Mouse (Mus musculus): ENCODE measurements around the gene Emc6. TPM values are rescaled to one million over a fixed set of nuclear protein-coding genes. Genes with fewer than 3 reads are reported as not detected.

The Emc6 gene
- polyA plus RNA-seq, 1 experiment from 2014 or later: 135 TPM

DNA sequence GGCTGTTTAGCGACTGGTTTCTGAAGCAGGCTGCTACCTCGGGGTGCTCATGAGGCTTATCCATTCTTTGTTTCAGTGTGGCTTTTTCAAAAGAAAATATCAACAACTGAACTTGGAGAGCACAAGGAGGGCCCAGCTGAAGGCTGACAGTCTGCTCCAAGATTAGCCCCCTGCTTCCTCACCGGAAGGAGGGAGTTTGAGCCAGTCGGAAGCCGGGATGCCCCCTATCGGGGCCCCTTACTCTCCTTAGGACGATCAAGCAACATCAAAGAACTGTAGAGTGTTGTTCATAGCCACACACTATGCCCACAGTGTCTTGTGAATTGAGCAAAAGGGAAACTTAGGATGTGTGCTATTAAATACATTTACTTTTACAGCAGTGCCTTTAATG lies 29.9 kb downstream of the Emc6 start:
- no peaks in the 10 kb centered on the region for H3K9me3 ChIP-seq (ENCODE audit: control insufficient read depth, low read length)
- no peak overlapping the region for H3K9ac ChIP-seq (ENCODE audit: low read length)
- H3K27me3 ChIP-seq (ENCODE audit: control insufficient read depth, insufficient read depth, low read length): no peaks in the 10 kb centered on the region
- H3K36me3 ChIP-seq (ENCODE audit: control insufficient read depth, insufficient read depth, low read length): no peaks in the 10 kb centered on the region
- H3K4me1 ChIP-seq (replicated peaks; ENCODE audit: control insufficient read depth, insufficient read depth, low read length): no peaks in the 10 kb centered on the region
- DNase-seq (ENCODE audit: low spot score): no peak
- no peak overlapping the region for H3K4me3 ChIP-seq (ENCODE audit: low read depth, low read length)
- ATAC-seq (replicated peaks; ENCODE audit: low FRiP score): no peak
- no peak overlapping the region for H3K4me2 ChIP-seq (ENCODE audit: low read depth, low read length, severe bottlenecking)
- WGBS: 56% methylated on average over 7 of the region's 7 CpGs
- H3K27ac ChIP-seq (ENCODE audit: low read depth, low read length): no peak overlapping the region

DNA sequence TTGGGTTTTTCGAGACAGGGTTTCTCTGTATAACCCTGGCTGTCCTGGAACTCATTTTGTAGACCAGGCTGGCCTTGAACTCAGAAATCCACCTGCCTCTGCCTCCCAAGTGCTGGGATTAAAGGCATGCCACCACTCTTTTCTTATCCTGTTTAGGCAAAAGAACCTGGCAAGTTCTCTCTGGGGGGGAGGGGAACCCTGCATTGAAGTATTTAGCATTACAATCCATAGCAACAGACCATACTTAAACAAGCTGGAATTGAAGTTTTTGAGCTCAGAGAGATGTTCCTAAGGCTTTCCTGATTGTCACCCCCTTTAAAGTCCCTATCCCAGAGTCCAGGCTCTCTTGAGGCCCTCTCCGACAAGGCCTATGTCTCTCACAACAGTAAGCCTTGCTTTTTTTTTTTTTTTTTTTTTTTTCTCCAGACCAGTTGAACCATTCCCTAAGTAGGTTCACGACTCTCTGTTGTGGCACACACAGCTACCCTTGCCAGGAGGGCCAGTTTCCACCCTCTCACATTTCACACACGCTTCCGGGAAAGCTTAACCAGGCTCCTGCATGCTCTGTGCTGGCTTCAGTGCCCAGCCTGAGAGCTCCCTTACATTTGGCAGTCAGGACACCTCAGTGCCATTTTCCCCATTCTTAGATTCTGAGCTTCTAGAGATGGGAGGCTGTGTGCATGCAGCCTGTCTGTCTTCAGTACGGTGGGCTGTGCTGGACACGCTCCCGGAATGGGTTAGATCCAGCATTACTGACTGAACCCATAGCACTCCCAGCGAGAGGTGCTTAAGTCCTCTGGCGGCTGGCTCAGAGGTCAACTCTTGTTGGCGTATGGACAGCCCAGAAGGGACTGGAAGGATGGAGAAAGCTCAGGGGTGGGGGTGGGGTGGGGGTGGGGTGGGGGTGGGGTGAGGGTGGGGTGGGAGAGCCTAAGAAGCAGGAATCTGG lies 30.5 kb downstream of the Emc6 start:
- Histone ChIP-seq H3K9me3 (ENCODE audit: control insufficient read depth, low read length) (no peaks in the 10 kb centered on the region), H3K36me3 (ENCODE audit: control insufficient read depth, insufficient read depth, low read length) (no peaks in the 10 kb centered on the region), H3K27ac (ENCODE audit: low read depth, low read length) (no peak overlapping the region), H3K4me2 (ENCODE audit: low read depth, low read length, severe bottlenecking) (no peak overlapping the region), H3K27me3 (ENCODE audit: control insufficient read depth, insufficient read depth, low read length) (no peaks in the 10 kb centered on the region), H3K4me1 (replicated peaks; ENCODE audit: control insufficient read depth, insufficient read depth, low read length) (no peaks in the 10 kb centered on the region), H3K4me3 (ENCODE audit: low read depth, low read length) (no peak overlapping the region), H3K9ac (ENCODE audit: low read length) (no peak overlapping the region)
- ATAC-seq (replicated peaks; ENCODE audit: low FRiP score) (no peak), DNase-seq (ENCODE audit: low spot score) (no peak)
- WGBS: 56% methylated on average over 11 of the region's 11 CpGs

DNA sequence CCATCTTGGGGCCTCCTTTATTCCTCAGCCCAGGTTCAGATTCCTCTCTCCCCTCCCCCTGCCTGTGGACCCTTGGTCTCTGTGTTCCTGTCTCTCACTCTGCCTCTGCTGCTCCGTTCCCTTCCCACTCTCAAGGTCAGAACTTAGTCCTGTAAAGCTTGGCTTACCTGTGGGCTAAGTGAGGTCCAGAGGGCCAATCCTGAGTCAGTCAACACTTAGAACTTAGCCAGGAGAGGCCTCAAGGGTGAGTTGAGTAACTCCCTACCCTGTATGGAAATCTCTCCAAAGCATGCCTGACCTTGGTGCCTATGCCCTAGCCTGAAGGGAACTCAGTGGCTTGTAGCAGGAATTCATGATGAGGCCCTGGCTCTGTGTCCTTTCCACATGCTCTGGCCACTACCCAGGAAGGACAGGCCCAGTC lies 32.6 kb downstream of the Emc6 start:
- Histone ChIP-seq H3K9ac (ENCODE audit: low read length) (no peak overlapping the region), H3K9me3 (ENCODE audit: control insufficient read depth, low read length) (no peaks in the 10 kb centered on the region), H3K27me3 (ENCODE audit: control insufficient read depth, insufficient read depth, low read length) (no peaks in the 10 kb centered on the region), H3K36me3 (ENCODE audit: control insufficient read depth, insufficient read depth, low read length) (no peaks in the 10 kb centered on the region), H3K4me1 (replicated peaks; ENCODE audit: control insufficient read depth, insufficient read depth, low read length) (no peaks in the 10 kb centered on the region), H3K4me2 (ENCODE audit: low read depth, low read length, severe bottlenecking) (no peak overlapping the region), H3K4me3 (ENCODE audit: low read depth, low read length) (no peak overlapping the region), H3K27ac (ENCODE audit: low read depth, low read length) (no peak overlapping the region)
- ATAC-seq (replicated peaks; ENCODE audit: low FRiP score): no peak
- 82% methylated on average over 1 of the region's 1 CpGs for whole genome bisulfite sequencing
- no peak for DNase-seq (ENCODE audit: low spot score)

GRCm38 (mm10) chr11:73137591-73138501 lies 39.0 kb downstream of the Emc6 start, which contains the start of gene Haspin:
Gene Haspin (minus strand): TSS chr11:73138294.
- Histone ChIP-seq H3K27ac (ENCODE audit: low read depth, low read length) (no peak within 1 kb of the TSS), H3K36me3 (ENCODE audit: control insufficient read depth, insufficient read depth, low read length) (peaks cover 5% of the 10 kb centered on the region; the same call in 1 of the 2 replicates), H3K9ac (ENCODE audit: low read length) (peak within 1 kb of the TSS; percentile 77), H3K4me1 (replicated peaks; ENCODE audit: control insufficient read depth, insufficient read depth, low read length) (peaks cover 3% of the 10 kb centered on the region; the same call in 1 of the 2 replicates), H3K27me3 (ENCODE audit: control insufficient read depth, insufficient read depth, low read length) (no peaks in the 10 kb centered on the region), H3K4me2 (ENCODE audit: low read depth, low read length, severe bottlenecking) (peak within 1 kb of the TSS; percentile 63), H3K9me3 (ENCODE audit: control insufficient read depth, low read length) (no peaks in the 10 kb centered on the region), H3K4me3 (ENCODE audit: low read depth, low read length) (peak within 1 kb of the TSS; percentile 87)
- WGBS: under 1% methylated on average over 84 of the region's 84 CpGs
- ATAC-seq (replicated peaks; ENCODE audit: low FRiP score) (peak; percentile 94), DNase-seq (ENCODE audit: low spot score) (peak; percentile 97)

GRCm38 (mm10) chr11:73137116-73137515 lies 39.7 kb downstream of the Emc6 start:
- peaks cover 3% of the 10 kb centered on the region; the same call in 1 of the 2 replicates for H3K4me1 ChIP-seq (replicated peaks; ENCODE audit: control insufficient read depth, insufficient read depth, low read length)
- peak overlapping the region; percentile 87 for H3K4me3 ChIP-seq (ENCODE audit: low read depth, low read length)
- no peak for DNase-seq (ENCODE audit: low spot score)
- H3K4me2 ChIP-seq (ENCODE audit: low read depth, low read length, severe bottlenecking): peak overlapping the region; percentile 63
- 56% methylated on average over 11 of the region's 11 CpGs for WGBS
- H3K9ac ChIP-seq (ENCODE audit: low read length): peak overlapping the region; percentile 77
- H3K9me3 ChIP-seq (ENCODE audit: control insufficient read depth, low read length): no peaks in the 10 kb centered on the region; the same call in 1 of the 2 replicates
- H3K27me3 ChIP-seq (ENCODE audit: control insufficient read depth, insufficient read depth, low read length): no peaks in the 10 kb centered on the region
- H3K27ac ChIP-seq (ENCODE audit: low read depth, low read length): no peak overlapping the region
- H3K36me3 ChIP-seq (ENCODE audit: control insufficient read depth, insufficient read depth, low read length): peaks cover 11% of the 10 kb centered on the region; the same call in 1 of the 2 replicates
- no peak for ATAC-seq (replicated peaks; ENCODE audit: low FRiP score)

DNA sequence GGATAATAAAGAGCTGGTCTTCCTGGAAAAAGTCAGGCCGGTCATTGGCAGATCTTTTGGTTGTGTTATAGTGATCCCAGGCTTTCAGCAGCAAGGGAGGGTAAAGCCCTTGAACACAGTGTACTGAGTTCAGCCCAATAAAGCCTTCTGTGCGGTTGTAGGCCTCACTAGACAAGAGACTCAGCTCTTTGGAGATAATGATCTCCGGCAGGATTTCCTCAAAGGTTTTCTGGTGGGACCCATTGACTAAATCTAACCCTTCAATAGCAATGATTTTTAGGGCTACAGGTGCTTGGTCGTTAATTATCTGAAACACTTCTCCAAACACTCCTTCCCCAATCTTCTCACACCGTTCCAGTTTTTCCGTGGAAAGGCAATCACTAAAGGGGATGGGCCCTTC lies 40.2 kb downstream of the Emc6 start:
- 88% methylated on average over 6 of the region's 6 CpGs for WGBS
- H3K27ac ChIP-seq (ENCODE audit: low read depth, low read length): no peak overlapping the region
- peak overlapping the region; percentile 87; the same call in 1 of the 2 replicates for H3K4me3 ChIP-seq (ENCODE audit: low read depth, low read length)
- H3K9ac ChIP-seq (ENCODE audit: low read length): no peak overlapping the region
- DNase-seq (ENCODE audit: low spot score) (no peak), ATAC-seq (replicated peaks; ENCODE audit: low FRiP score) (no peak)
- H3K4me1 ChIP-seq (replicated peaks; ENCODE audit: control insufficient read depth, insufficient read depth, low read length): peaks cover 3% of the 10 kb centered on the region; the same call in 1 of the 2 replicates
- no peaks in the 10 kb centered on the region; the same call in 1 of the 2 replicates for H3K9me3 ChIP-seq (ENCODE audit: control insufficient read depth, low read length)
- H3K4me2 ChIP-seq (ENCODE audit: low read depth, low read length, severe bottlenecking): peak overlapping the region; percentile 63
- H3K36me3 ChIP-seq (ENCODE audit: control insufficient read depth, insufficient read depth, low read length): peaks cover 11% of the 10 kb centered on the region; the same call in 1 of the 2 replicates
- no peaks in the 10 kb centered on the region for H3K27me3 ChIP-seq (ENCODE audit: control insufficient read depth, insufficient read depth, low read length)

DNA sequence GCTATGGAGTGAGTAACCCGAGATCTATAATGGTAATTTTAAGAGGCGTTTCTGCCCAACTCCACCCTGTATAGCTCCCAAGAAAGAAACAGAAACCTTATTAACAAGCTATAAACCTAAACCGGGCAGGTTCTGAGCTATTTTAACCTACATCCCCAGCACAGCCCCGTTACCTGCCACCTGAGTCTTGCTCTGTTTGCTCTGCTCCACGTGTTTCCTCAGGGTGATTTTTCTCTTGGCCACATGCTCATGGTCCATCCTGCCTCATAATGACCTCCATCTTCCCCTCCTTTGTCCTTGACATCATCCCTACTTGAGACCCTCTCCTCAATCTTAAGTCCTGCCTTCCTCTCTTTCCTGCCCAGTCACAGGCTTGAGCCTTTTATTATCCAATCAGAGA lies 42.6 kb downstream of the Emc6 start:
- H3K36me3 ChIP-seq (ENCODE audit: control insufficient read depth, insufficient read depth, low read length): peaks cover 11% of the 10 kb centered on the region; the same call in 1 of the 2 replicates
- no peak overlapping the region for H3K4me3 ChIP-seq (ENCODE audit: low read depth, low read length)
- ATAC-seq (replicated peaks; ENCODE audit: low FRiP score) (no peak), DNase-seq (ENCODE audit: low spot score) (no peak)
- H3K9ac ChIP-seq (ENCODE audit: low read length): no peak overlapping the region
- no peaks in the 10 kb centered on the region for H3K27me3 ChIP-seq (ENCODE audit: control insufficient read depth, insufficient read depth, low read length)
- H3K9me3 ChIP-seq (ENCODE audit: control insufficient read depth, low read length): no peaks in the 10 kb centered on the region; the same call in 1 of the 2 replicates
- H3K4me2 ChIP-seq (ENCODE audit: low read depth, low read length, severe bottlenecking): no peak overlapping the region
- peaks cover 3% of the 10 kb centered on the region; the same call in 1 of the 2 replicates for H3K4me1 ChIP-seq (replicated peaks; ENCODE audit: control insufficient read depth, insufficient read depth, low read length)
- no peak overlapping the region for H3K27ac ChIP-seq (ENCODE audit: low read depth, low read length)
- 91% methylated on average over 5 of the region's 5 CpGs for WGBS

DNA sequence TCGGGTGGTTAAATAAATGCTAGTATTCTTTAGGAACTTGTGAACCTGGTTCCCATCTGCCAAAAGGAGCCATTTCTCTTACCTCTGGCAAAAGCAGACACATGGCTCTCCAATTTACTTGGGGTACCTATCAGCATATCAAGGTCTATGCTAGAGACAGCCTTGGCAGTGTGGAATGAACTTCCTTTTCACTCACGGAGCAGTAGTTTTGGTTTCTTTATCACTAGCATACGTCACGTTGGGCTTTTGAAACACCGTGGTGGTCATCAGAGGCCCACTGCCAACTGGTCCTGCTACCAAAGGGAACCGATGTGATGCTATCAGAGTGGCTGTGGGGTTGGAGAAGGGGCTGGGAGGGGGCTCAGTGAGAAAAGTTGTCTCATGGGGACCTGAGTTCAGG lies 43.8 kb downstream of the Emc6 start:
- H3K4me3 ChIP-seq (ENCODE audit: low read depth, low read length): no peak overlapping the region
- H3K9me3 ChIP-seq (ENCODE audit: control insufficient read depth, low read length): no peaks in the 10 kb centered on the region; the same call in 1 of the 2 replicates
- DNase-seq (ENCODE audit: low spot score) (no peak), ATAC-seq (replicated peaks; ENCODE audit: low FRiP score) (no peak)
- H3K36me3 ChIP-seq (ENCODE audit: control insufficient read depth, insufficient read depth, low read length): peaks cover 11% of the 10 kb centered on the region; the same call in 1 of the 2 replicates
- peaks cover 3% of the 10 kb centered on the region; the same call in 1 of the 2 replicates for H3K4me1 ChIP-seq (replicated peaks; ENCODE audit: control insufficient read depth, insufficient read depth, low read length)
- no peaks in the 10 kb centered on the region for H3K27me3 ChIP-seq (ENCODE audit: control insufficient read depth, insufficient read depth, low read length)
- H3K9ac ChIP-seq (ENCODE audit: low read length): no peak overlapping the region
- H3K4me2 ChIP-seq (ENCODE audit: low read depth, low read length, severe bottlenecking): no peak overlapping the region
- no peak overlapping the region for H3K27ac ChIP-seq (ENCODE audit: low read depth, low read length)
- WGBS: 96% methylated on average over 6 of the region's 6 CpGs
